Mouse (Mus musculus): ENCODE measurements at regions not wholly inside any gene's neighbourhood (a gene's known extent, or its start where the extent isn't known, plus 50 kb on each side); places are given as distances from the start of the nearest gene placed in this dataset.
A peak's percentile ranks its signal among the peaks of the same experiment; 100 is the strongest.
"Not testable (repeated sequence)": the region's sequence is repeated elsewhere in the genome, so short reads cannot be mapped to it uniquely, and the experiment has no call there.

GRCm38 (mm10) chr12:47155916-47156315, 337.2 kb upstream of the Nova1 start:
- not testable (repeated sequence) for H3K4me2 ChIP-seq (replicated peaks); H3K4me3 ChIP-seq; H3K9me3 ChIP-seq; H3K27ac ChIP-seq; H3K4me1 ChIP-seq; H3K27me3 ChIP-seq (replicated peaks); H3K9ac ChIP-seq; H3K36me3 ChIP-seq; ATAC-seq (ENCODE audit: low FRiP score, low read depth)
- 23% methylated on average over 3 of the region's 3 CpGs for WGBS

GRCm38 (mm10) chr12:47140677-47141076, 321.9 kb upstream of the Nova1 start:
- H3K4me3 ChIP-seq = no peak overlapping the region
- H3K4me1 ChIP-seq = no peaks in the 10 kb centered on the region
- no peak overlapping the region for H3K27ac ChIP-seq
- WGBS = 57% methylated on average over 4 of the region's 4 CpGs
- no peaks in the 10 kb centered on the region for H3K36me3 ChIP-seq
- no peaks in the 10 kb centered on the region for H3K9me3 ChIP-seq
- no peak overlapping the region for H3K9ac ChIP-seq
- peak; percentile 44; the same call in 1 of the 2 replicates for ATAC-seq (ENCODE audit: low FRiP score, low read depth)
- no peaks in the 10 kb centered on the region for H3K27me3 ChIP-seq (replicated peaks)
- H3K4me2 ChIP-seq (replicated peaks) = no peak overlapping the region

- Histone ChIP-seq H3K9me3 (no peaks in the 10 kb centered on the region), H3K36me3 (no peaks in the 10 kb centered on the region), H3K27ac (no peak overlapping the region), H3K27me3 (replicated peaks) (no peaks in the 10 kb centered on the region), H3K4me2 (replicated peaks) (no peak overlapping the region), H3K4me1 (no peaks in the 10 kb centered on the region), H3K4me3 (no peak overlapping the region), H3K9ac (no peak overlapping the region)
- no peak for ATAC-seq (ENCODE audit: low FRiP score, low read depth)
- WGBS = 82% methylated on average over 9 of the region's 9 CpGs
Measured at GRCm38 (mm10) chr12:47129821-47130220, 311.1 kb upstream of the Nova1 start.

GRCm38 (mm10) chr12:47128596-47128995, 309.9 kb upstream of the Nova1 start:
- H3K36me3 ChIP-seq = no peaks in the 10 kb centered on the region
- 85% methylated on average over 3 of the region's 3 CpGs for WGBS
- H3K27ac ChIP-seq = no peak overlapping the region
- no peaks in the 10 kb centered on the region for H3K9me3 ChIP-seq
- no peak for ATAC-seq (ENCODE audit: low FRiP score, low read depth)
- H3K4me3 ChIP-seq = no peak overlapping the region
- H3K27me3 ChIP-seq (replicated peaks) = no peaks in the 10 kb centered on the region
- no peak overlapping the region for H3K9ac ChIP-seq
- no peak overlapping the region for H3K4me2 ChIP-seq (replicated peaks)
- no peaks in the 10 kb centered on the region for H3K4me1 ChIP-seq

- Histone ChIP-seq H3K9me3 (no peaks in the 10 kb centered on the region), H3K27me3 (replicated peaks) (no peaks in the 10 kb centered on the region), H3K4me3 (no peak overlapping the region), H3K9ac (no peak overlapping the region), H3K4me1 (no peaks in the 10 kb centered on the region), H3K36me3 (no peaks in the 10 kb centered on the region), H3K27ac (0 out of 2 replicates have a peak overlapping the region, but pooled peaks have one; percentile 27), H3K4me2 (replicated peaks) (no peak overlapping the region)
- ATAC-seq (ENCODE audit: low FRiP score, low read depth) = peak; percentile 82; the same call in 1 of the 2 replicates
- WGBS = 63% methylated on average over 3 of the region's 3 CpGs
Measured at GRCm38 (mm10) chr12:47121426-47121825, 302.7 kb upstream of the Nova1 start.

- Histone ChIP-seq H3K9ac (no peak overlapping the region), H3K27ac (no peak overlapping the region), H3K4me2 (replicated peaks) (no peak overlapping the region), H3K4me3 (no peak overlapping the region), H3K36me3 (no peaks in the 10 kb centered on the region), H3K4me1 (no peaks in the 10 kb centered on the region), H3K27me3 (replicated peaks) (no peaks in the 10 kb centered on the region), H3K9me3 (no peaks in the 10 kb centered on the region)
- ATAC-seq (ENCODE audit: low FRiP score, low read depth) = no peak
- WGBS = 77% methylated on average over 3 of the region's 3 CpGs
Measured at GRCm38 (mm10) chr12:47117504-47117903, 298.8 kb upstream of the Nova1 start.

GRCm38 (mm10) chr12:47089234-47089633, 270.5 kb upstream of the Nova1 start:
- ATAC-seq (ENCODE audit: low FRiP score, low read depth) = no peak
- Histone ChIP-seq H3K36me3 (no peaks in the 10 kb centered on the region), H3K9ac (no peak overlapping the region), H3K27ac (no peak overlapping the region), H3K9me3 (no peaks in the 10 kb centered on the region), H3K27me3 (replicated peaks) (no peaks in the 10 kb centered on the region), H3K4me1 (no peaks in the 10 kb centered on the region), H3K4me3 (no peak overlapping the region), H3K4me2 (replicated peaks) (no peak overlapping the region)

GRCm38 (mm10) chr12:47074961-47075360, 256.2 kb upstream of the Nova1 start:
- Histone ChIP-seq H3K4me1 (no peaks in the 10 kb centered on the region), H3K4me3 (no peak overlapping the region), H3K9me3 (no peaks in the 10 kb centered on the region), H3K9ac (no peak overlapping the region), H3K27ac (no peak overlapping the region), H3K27me3 (replicated peaks) (no peaks in the 10 kb centered on the region), H3K4me2 (replicated peaks) (no peak overlapping the region), H3K36me3 (no peaks in the 10 kb centered on the region)
- no peak for ATAC-seq (ENCODE audit: low FRiP score, low read depth)
- 59% methylated on average over 2 of the region's 2 CpGs for whole genome bisulfite sequencing

GRCm38 (mm10) chr12:47052474-47052873, 233.7 kb upstream of the Nova1 start:
- ATAC-seq (ENCODE audit: low FRiP score, low read depth) = no peak
- Histone ChIP-seq H3K4me1 (no peaks in the 10 kb centered on the region), H3K27me3 (replicated peaks) (no peaks in the 10 kb centered on the region), H3K9ac (no peak overlapping the region), H3K27ac (no peak overlapping the region), H3K36me3 (no peaks in the 10 kb centered on the region), H3K9me3 (no peaks in the 10 kb centered on the region), H3K4me2 (replicated peaks) (no peak overlapping the region), H3K4me3 (no peak overlapping the region)
- 77% methylated on average over 1 of the region's 1 CpGs for WGBS

- H3K4me3 ChIP-seq = no peak overlapping the region
- H3K4me1 ChIP-seq = no peaks in the 10 kb centered on the region
- H3K9me3 ChIP-seq = no peaks in the 10 kb centered on the region
- H3K27me3 ChIP-seq (replicated peaks) = no peaks in the 10 kb centered on the region
- ATAC-seq (ENCODE audit: low FRiP score, low read depth) = no peak
- H3K36me3 ChIP-seq = no peaks in the 10 kb centered on the region
- no peak overlapping the region for H3K9ac ChIP-seq
- 76% methylated on average over 6 of the region's 6 CpGs for WGBS
- no peak overlapping the region for H3K4me2 ChIP-seq (replicated peaks)
- H3K27ac ChIP-seq = no peak overlapping the region
Measured at GRCm38 (mm10) chr12:47020810-47021348, 202.2 kb upstream of the Nova1 start.

GRCm38 (mm10) chr12:46992343-46992742, 173.6 kb upstream of the Nova1 start:
- no peaks in the 10 kb centered on the region for H3K4me1 ChIP-seq
- H3K4me2 ChIP-seq (replicated peaks) = no peak overlapping the region
- 89% methylated on average over 1 of the region's 1 CpGs for WGBS
- H3K9me3 ChIP-seq = no peaks in the 10 kb centered on the region
- H3K27ac ChIP-seq = no peak overlapping the region
- H3K9ac ChIP-seq = no peak overlapping the region
- H3K4me3 ChIP-seq = no peak overlapping the region
- no peaks in the 10 kb centered on the region for H3K36me3 ChIP-seq
- no peak for ATAC-seq (ENCODE audit: low FRiP score, low read depth)
- no peaks in the 10 kb centered on the region for H3K27me3 ChIP-seq (replicated peaks)

- H3K4me2 ChIP-seq (replicated peaks) = no peak overlapping the region
- H3K4me1 ChIP-seq = no peaks in the 10 kb centered on the region
- no peaks in the 10 kb centered on the region for H3K36me3 ChIP-seq
- no peaks in the 10 kb centered on the region for H3K27me3 ChIP-seq (replicated peaks)
- whole genome bisulfite sequencing = 89% methylated on average over 2 of the region's 2 CpGs
- H3K4me3 ChIP-seq = no peak overlapping the region
- H3K27ac ChIP-seq = no peak overlapping the region
- H3K9me3 ChIP-seq = no peaks in the 10 kb centered on the region
- no peak for ATAC-seq (ENCODE audit: low FRiP score, low read depth)
- no peak overlapping the region for H3K9ac ChIP-seq
Measured at GRCm38 (mm10) chr12:46988972-46989371, 170.2 kb upstream of the Nova1 start.

- no peak for ATAC-seq (ENCODE audit: low FRiP score, low read depth)
- no peaks in the 10 kb centered on the region for H3K4me1 ChIP-seq
- no peaks in the 10 kb centered on the region for H3K36me3 ChIP-seq
- H3K27ac ChIP-seq = no peak overlapping the region
- H3K4me2 ChIP-seq (replicated peaks) = no peak overlapping the region
- no peak overlapping the region for H3K9ac ChIP-seq
- no peak overlapping the region for H3K4me3 ChIP-seq
- H3K27me3 ChIP-seq (replicated peaks) = no peaks in the 10 kb centered on the region
- no peaks in the 10 kb centered on the region for H3K9me3 ChIP-seq
- WGBS = 75% methylated on average over 3 of the region's 3 CpGs
Measured at GRCm38 (mm10) chr12:46950223-46950779, 131.6 kb upstream of the Nova1 start.
